Mouse (Mus musculus): ENCODE data around the gene Zdhhc22.

- no peak for TF ChIP-seq CTCF (IDR thresholded peaks at IDR 0.05; ENCODE audit: borderline replicate concordance, insufficient read depth, low read depth, low read length)
- TF ChIP-seq POLR2A (IDR thresholded peaks at IDR 0.05; ENCODE audit: borderline replicate concordance, insufficient read depth, low read length) = no peak
Measured at GRCm38 (mm10) chr12:86941173-86941572, 49.1 kb downstream of the Zdhhc22 start.

All from cerebellum, adult 2 months (tissue).